Mouse (Mus musculus): ENCODE data around the gene Olfr1052. TPM values are rescaled to one million over a fixed set of nuclear protein-coding genes. Genes with fewer than 3 reads are reported as not detected.
"Not testable (repeated sequence)": the region's sequence is repeated elsewhere in the genome, so short reads cannot be mapped to it uniquely, and the experiment has no call there.

The Olfr1052 gene
- total RNA-seq (2021): not detected
- long read RNA-seq, experiment 1: 0 reads
- long read RNA-seq, experiment 2: 0 reads

- no peak for DNase-seq (ENCODE audit: low spot score in 2 of 2)
These were observed at the start of gene Olfr1052 for GRCm38 (mm10) chr2:86292155-86292554. Olfr1052 (plus strand) TSS chr2:86292455.

- DNase-seq (ENCODE audit: low spot score in 2 of 2): not testable (repeated sequence)
These were observed 34.0 kb upstream of the Olfr1052 start, which contains the start of gene Olfr1049 for GRCm38 (mm10) chr2:86258228-86258627. Olfr1049 (minus strand) TSS chr2:86258328.

GRCm38 (mm10) chr2:86278988-86279387, 13.3 kb upstream of the Olfr1052 start, which contains the start of gene Olfr1051:
Olfr1051 (minus strand) TSS chr2:86279088.
- not testable (repeated sequence) for DNase-seq (ENCODE audit: low spot score in 2 of 2)

GRCm38 (mm10) chr2:86315184-86315583, 22.9 kb downstream of the Olfr1052 start, which contains the start of gene Olfr1053:
Olfr1053 (minus strand) TSS chr2:86315284.
- no peak for DNase-seq (ENCODE audit: low spot score in 2 of 2)

- no peak for DNase-seq (ENCODE audit: low spot score in 2 of 2)
These were observed 43.1 kb downstream of the Olfr1052 start, which contains the start of gene Olfr1054 for GRCm38 (mm10) chr2:86335333-86335732. Olfr1054 (minus strand) TSS chr2:86335433.

Other genes starting within 250 kb of the Olfr1052 start
- gene Olfr1034, start 246.6 kb upstream of the Olfr1052 start, total RNA-seq (2021): not detected
- gene Olfr1036, start 218.5 kb upstream of the Olfr1052 start, total RNA-seq (2021): not detected
- gene Olfr1037, start 205.1 kb upstream of the Olfr1052 start, total RNA-seq (2021): not detected
- gene Olfr1039, start 156.5 kb upstream of the Olfr1052 start, total RNA-seq (2021): not detected
- not detected for gene Olfr1040, start 145.7 kb upstream of the Olfr1052 start, total RNA-seq (2021)
- gene Olfr1042, start 130.6 kb upstream of the Olfr1052 start, total RNA-seq (2021): not detected
- not detected for gene Olfr1043, start 124.9 kb upstream of the Olfr1052 start, total RNA-seq (2021)
- gene Olfr1044, start 114.6 kb upstream of the Olfr1052 start, total RNA-seq (2021): not detected
- gene Olfr52, start 106.8 kb upstream of the Olfr1052 start, total RNA-seq (2021): not detected
- not detected for gene Olfr1045, start 89.4 kb upstream of the Olfr1052 start, total RNA-seq (2021)
- not detected for gene Olfr1046, start 73.1 kb upstream of the Olfr1052 start, total RNA-seq (2021)
- not detected for gene Olfr1047, start 61.1 kb upstream of the Olfr1052 start, total RNA-seq (2021)
- not detected for gene Olfr1048, start 52.2 kb upstream of the Olfr1052 start, total RNA-seq (2021)
- not detected for gene Olfr1049, start 34.1 kb upstream of the Olfr1052 start, total RNA-seq (2021)
- not detected for gene Olfr1051, start 13.4 kb upstream of the Olfr1052 start, total RNA-seq (2021)
- not detected for gene Olfr1053, start 22.8 kb downstream of the Olfr1052 start, total RNA-seq (2021)
- not detected for gene Olfr1054, start 43.0 kb downstream of the Olfr1052 start, total RNA-seq (2021)
- not detected for gene Olfr1055, start 57.8 kb downstream of the Olfr1052 start, total RNA-seq (2021)
- not detected for gene Olfr1056, start 70.0 kb downstream of the Olfr1052 start, total RNA-seq (2021)
- gene Olfr1057, start 85.9 kb downstream of the Olfr1052 start, total RNA-seq (2021): not detected
- gene Olfr1058, start 96.1 kb downstream of the Olfr1052 start, total RNA-seq (2021): not detected
- not detected for gene Olfr1061, start 121.6 kb downstream of the Olfr1052 start, total RNA-seq (2021)
- not detected for gene Olfr1062, start 134.3 kb downstream of the Olfr1052 start, total RNA-seq (2021)
- not detected for gene Olfr1065, start 158.1 kb downstream of the Olfr1052 start, total RNA-seq (2021)
- gene Olfr1066, start 163.8 kb downstream of the Olfr1052 start, total RNA-seq (2021): not detected
- not detected for gene Olfr228, start 194.9 kb downstream of the Olfr1052 start, total RNA-seq (2021)
- gene Olfr1076, start 216.0 kb downstream of the Olfr1052 start, total RNA-seq (2021): not detected

Data from left cerebral cortex, adult 18-20 months (tissue).